Comparison of ENCODE assay signal across 8 mouse cellular contexts in the genomic region with DNA sequence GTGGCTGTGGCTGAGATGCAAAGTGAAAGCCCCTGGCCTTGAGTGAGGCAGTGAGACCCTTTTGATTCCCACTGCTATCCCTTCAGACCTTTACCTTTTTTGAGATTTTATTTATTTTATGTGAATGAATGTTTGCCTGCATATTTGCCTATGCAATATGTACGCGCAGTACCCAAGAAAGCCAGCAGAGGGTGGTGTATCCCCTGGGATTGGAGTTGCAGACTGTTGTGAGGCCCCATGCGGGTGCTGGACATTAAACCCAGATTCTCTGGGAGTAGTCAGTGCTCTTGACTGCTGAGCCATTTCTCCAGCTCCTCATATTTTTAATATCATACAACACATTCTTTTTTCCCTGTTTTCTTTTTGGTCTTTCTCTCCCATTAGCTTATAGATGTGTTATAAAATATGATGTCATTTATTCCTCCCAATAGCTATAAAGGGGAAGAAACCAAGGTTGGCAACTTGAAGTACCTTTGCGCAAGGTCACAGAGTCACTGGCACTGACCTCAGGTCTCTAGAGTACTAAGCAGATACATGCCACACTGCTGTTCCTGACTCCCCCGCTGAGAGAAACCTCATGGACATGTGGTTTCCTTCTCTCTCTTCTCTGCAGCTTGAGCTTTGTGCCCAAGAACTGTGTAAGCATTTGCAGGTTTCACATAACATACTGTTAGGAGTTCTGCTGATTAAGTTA. TPM values are rescaled to one million over a fixed set of nuclear protein-coding genes. Genes with fewer than 3 reads are reported as not detected.
DNase-seq lines count a peak whose midpoint lies in the region; ATAC-seq and TF ChIP-seq lines count a peak whose summit lies in the region.

No protein-coding gene starts in this region.

- TF ChIP-seq CTCF in intestine, postnatal 0 days (IDR thresholded peaks at IDR 0.05; ENCODE audit: low read depth), result peak; percentile 81
- TF ChIP-seq CTCF in C2C12 (IDR thresholded peaks at IDR 0.05; ENCODE audit: control insufficient read depth, insufficient read depth, insufficient read length), result peak; percentile 1

- H3K4me2 ChIP-seq in intestine, postnatal 0 days (replicated peaks; ENCODE audit: low read depth), result no peak overlapping the region
- H3K4me2 ChIP-seq in intestine, embryonic 15.5 days (replicated peaks), result no peak overlapping the region
- H3K4me2 ChIP-seq in liver, embryonic 11.5 days, result no peak overlapping the region

- peak; percentile 16 for DNase-seq in MN1 (ENCODE audit: low spot score)
- DNase-seq in cerebellum, postnatal 36 days, result peak; percentile 42 to 43
- DNase-seq in liver, embryonic 11.5 days (ENCODE audit: low spot score), result peak; percentile 47
- peak; percentile 24 for DNase-seq in spleen, adult 12 weeks (ENCODE audit: low spot score)
- no peak for DNase-seq in layer of hippocampus, postnatal 36 days

- no peaks in the 10 kb centered on the region for H3K79me3 ChIP-seq in C2C12 (ENCODE audit: low read depth)

- 80% methylated on average over 5 of the region's 5 CpGs for WGBS in intestine, postnatal 0 days
- 76% methylated on average over 5 of the region's 5 CpGs for WGBS in intestine, embryonic 15.5 days
- WGBS in liver, embryonic 11.5 days, result 67% methylated on average over 5 of the region's 5 CpGs

- no peak for ATAC-seq in intestine, postnatal 0 days
- ATAC-seq in intestine, embryonic 15.5 days, result no peak
- ATAC-seq in liver, embryonic 11.5 days (replicated peaks; ENCODE audit: low FRiP score), result no peak

- no peak overlapping the region for H3K9ac ChIP-seq in intestine, postnatal 0 days (ENCODE audit: low read depth, low read length)
- H3K9ac ChIP-seq in intestine, embryonic 15.5 days, result no peak overlapping the region
- H3K9ac ChIP-seq in liver, embryonic 11.5 days (ENCODE audit: low read depth, low read length), result no peak overlapping the region

- no peak overlapping the region for H3K27ac ChIP-seq in intestine, postnatal 0 days (ENCODE audit: low read depth, low read length)
- no peak overlapping the region for H3K27ac ChIP-seq in intestine, embryonic 15.5 days
- H3K27ac ChIP-seq in liver, embryonic 11.5 days (ENCODE audit: low read depth, low read length), result no peak overlapping the region

- H3ac ChIP-seq in C2C12 (ENCODE audit: control insufficient read depth, insufficient read length, low read depth), result no peak overlapping the region

- no peaks in the 10 kb centered on the region for H3K4me1 ChIP-seq in intestine, postnatal 0 days (replicated peaks; ENCODE audit: control insufficient read depth, insufficient read depth, low read length)
- 0 out of 2 replicates have a peak, but pooled peaks cover 3% of the 10 kb centered on the region for H3K4me1 ChIP-seq in intestine, embryonic 15.5 days (replicated peaks)
- H3K4me1 ChIP-seq in liver, embryonic 11.5 days (replicated peaks; ENCODE audit: control insufficient read depth, insufficient read depth, low read length), result no peaks in the 10 kb centered on the region

- peaks cover 45% of the 10 kb centered on the region for H3K36me3 ChIP-seq in intestine, postnatal 0 days (ENCODE audit: control insufficient read depth, insufficient read depth)
- 0 out of 2 replicates have a peak, but pooled peaks cover 2% of the 10 kb centered on the region for H3K36me3 ChIP-seq in intestine, embryonic 15.5 days
- no peaks in the 10 kb centered on the region for H3K36me3 ChIP-seq in C2C12 (ENCODE audit: control insufficient read depth, insufficient read depth)
- H3K36me3 ChIP-seq in liver, embryonic 11.5 days (ENCODE audit: control insufficient read depth, insufficient read depth, low read length), result peaks cover 8% of the 10 kb centered on the region; the same call in 1 of the 2 replicates

- H3K4me3 ChIP-seq in intestine, postnatal 0 days (ENCODE audit: low read depth, low read length), result no peak overlapping the region
- H3K4me3 ChIP-seq in intestine, embryonic 15.5 days (replicated peaks), result no peak overlapping the region
- no peak overlapping the region for H3K4me3 ChIP-seq in C2C12 (ENCODE audit: insufficient read depth, poor library complexity, severe bottlenecking)
- H3K4me3 ChIP-seq in liver, embryonic 11.5 days (ENCODE audit: low read depth, low read length), result no peak overlapping the region

- H3K9me3 ChIP-seq in intestine, postnatal 0 days (ENCODE audit: control insufficient read depth), result no peaks in the 10 kb centered on the region
- H3K9me3 ChIP-seq in intestine, embryonic 15.5 days, result no peaks in the 10 kb centered on the region
- H3K9me3 ChIP-seq in liver, embryonic 11.5 days (ENCODE audit: control insufficient read depth, low read length), result no peaks in the 10 kb centered on the region

- no peaks in the 10 kb centered on the region for H3K27me3 ChIP-seq in intestine, postnatal 0 days (replicated peaks; ENCODE audit: control insufficient read depth, insufficient read depth, low read length)
- no peaks in the 10 kb centered on the region for H3K27me3 ChIP-seq in intestine, embryonic 15.5 days (replicated peaks)
- no peaks in the 10 kb centered on the region for H3K27me3 ChIP-seq in C2C12 (ENCODE audit: control insufficient read depth, insufficient read depth, insufficient read length)
- H3K27me3 ChIP-seq in liver, embryonic 11.5 days (replicated peaks; ENCODE audit: control insufficient read depth, insufficient read depth, low read length), result no peaks in the 10 kb centered on the region

- H3K79me2 ChIP-seq in C2C12 (ENCODE audit: control insufficient read depth, insufficient read depth), result no peaks in the 10 kb centered on the region

TF ChIP-seq in C2C12, 6 proteins besides CTCF, POLR2A, EP300 and RAD21:
- TF ChIP-seq MYOD1 (IDR thresholded peaks at IDR 0.05; ENCODE audit: control insufficient read depth, insufficient read length, low read depth), result no peak
- TF ChIP-seq USF1 (IDR thresholded peaks at IDR 0.05; ENCODE audit: low read depth), result no peak
- TF ChIP-seq MAX (IDR thresholded peaks at IDR 0.05), result no peak

RNA-seq across cellular contexts. Expression of gene Rflnb, which starts 58.5 kb away (rescaled TPM):
- 24.2 and 26.8 TPM in 2 replicates for polyA plus RNA-seq in intestine, postnatal 0 days (2015; fragmentation: Nextera tagmentation; extraction: Ambion mirVana)
- polyA plus RNA-seq in intestine, embryonic 15.5 days (2015; fragmentation: Nextera tagmentation; extraction: Ambion mirVana), result 51.8 and 52.0 TPM in 2 replicates
- polyA plus RNA-seq in C2C12 (2012; fragmentation: generic; extraction: Trizol), result 8.0 TPM
- 7.5 and 7.9 TPM in 2 replicates for polyA plus RNA-seq in liver, embryonic 11.5 days (2014; fragmentation: Nextera tagmentation; extraction: Ambion mirVana)
- 10 to 100 TPM in 1 of 2 experiments, 1 to 10 TPM in 1; 7.9 to 10.2 TPM for total RNA-seq in layer of hippocampus, postnatal 36 days (2021)

Comparison
In these comparisons a context has a peak if more than half of its experiments do, and no peak if none do; other contexts are left out.
1. DNase-seq: peak in MN1 (single experiment), cerebellum, postnatal 36 days (2 of 2), liver, embryonic 11.5 days (single experiment) and spleen, adult 12 weeks (single experiment); none in layer of hippocampus, postnatal 36 days (0 of 2).